Mouse (Mus musculus) ES-E14 (cell line): ENCODE measurements at regions not wholly inside any gene's neighbourhood (a gene's known extent, or its start where the extent isn't known, plus 50 kb on each side); places are given as distances from the start of the nearest gene placed in this dataset.

Experiments used
- DNase-seq: peaks from one replicate; pipeline ENCODE4 v3.0.0-alpha.2; 2013; ENCODE audit warnings: low read depth, low spot score
- H3K27ac ChIP-seq: 2 replicates; pipeline ENCODE4 v1.5.1; 2012; ENCODE audit warnings: low read depth, mild to moderate bottlenecking, low read length, moderate library complexity, mixed read lengths; ENCODE audit not compliant: poor library complexity, insufficient read depth, severe bottlenecking
- H3K36me3 ChIP-seq: 2 replicates; pipeline ENCODE4 v1.6.1; 2012; ENCODE audit warnings: mild to moderate bottlenecking, low read length, moderate library complexity, mixed read lengths; ENCODE audit not compliant: control insufficient read depth, poor library complexity, insufficient read depth, severe bottlenecking
- H3K4me1 ChIP-seq, 2 experiments: fragments of 150-350 bp in 1 of 2; sonication (generic) in 1 of 2; 2 replicates each; pipeline ENCODE4 v1.6.1; 2012; ENCODE audit warnings: low read length in 2 of 2, mild to moderate bottlenecking in 1 of 2, mixed read lengths in 1 of 2; ENCODE audit not compliant: control insufficient read depth in 2 of 2, insufficient read depth in 2 of 2, poor library complexity in 1 of 2
- H3K4me3 ChIP-seq, 2 experiments: fragments of 150-350 bp in 1 of 2; sonication (generic) in 1 of 2; 2 replicates each; pipeline ENCODE4 v1.5.1; 2012; ENCODE audit warnings: low read length in 2 of 2, low read depth in 1 of 2, mild to moderate bottlenecking in 1 of 2, mixed read lengths in 1 of 2; ENCODE audit not compliant: insufficient read depth in 1 of 2, poor library complexity in 1 of 2, severe bottlenecking in 1 of 2
- H3K9ac ChIP-seq: 2 replicates; pipeline ENCODE4 v1.6.1; 2012; ENCODE audit warnings: low read depth, mild to moderate bottlenecking, low read length, mixed read lengths; ENCODE audit not compliant: poor library complexity, insufficient read depth, severe bottlenecking
- H3K9me3 ChIP-seq: fragments of 150-350 bp; sonication (generic); 2 replicates; pipeline ENCODE4 v1.6.1; 2012; ENCODE audit warnings: low read depth, mild to moderate bottlenecking, low read length; ENCODE audit not compliant: control insufficient read depth, insufficient read depth
- CHD2 ChIP-seq: IDR thresholded peaks from 2 replicates; pipeline ENCODE4 v1.6.1; 2014; ENCODE audit warnings: mild to moderate bottlenecking, low read depth, low read length, inconsistent platforms
- HCFC1 ChIP-seq: IDR thresholded peaks from 2 replicates; pipeline ENCODE4 v1.6.1; 2012; ENCODE audit warnings: low read length, inconsistent platforms, borderline replicate concordance; ENCODE audit not compliant: insufficient read depth
- MAFK ChIP-seq: IDR thresholded peaks from 2 replicates; pipeline ENCODE4 v1.6.1; 2014; ENCODE audit warnings: mild to moderate bottlenecking, low read depth, low read length, inconsistent platforms; ENCODE audit not compliant: insufficient read depth
- ZC3H11A ChIP-seq: IDR thresholded peaks from 2 replicates; pipeline ENCODE4 v1.6.1; 2012; ENCODE audit warnings: low read depth, mild to moderate bottlenecking, inconsistent platforms, low read length, borderline replicate concordance
- ZNF384 ChIP-seq: IDR thresholded peaks from 2 replicates; pipeline ENCODE4 v1.6.1; 2012; ENCODE audit warnings: low read depth, low read length, inconsistent platforms
- in situ Hi-C, 2 experiments: fragments of 600-800 bp; cut with MboI; formaldehyde crosslinking; loops; one replicate each; pipeline ENCODE4 v1.15.1; 2025; ENCODE audit warnings: low sequenced_read_pairs in 2 of 2, inconsistent platforms in 1 of 2; ENCODE audit not compliant: unreplicated experiment in 2 of 2

- in situ Hi-C loops: no loop called here
- H3K36me3 ChIP-seq: no peaks in the 10 kb centered on the region
- H3K27ac ChIP-seq: no peak overlapping the region
- TF ChIP-seq ZC3H11A: no peak
- TF ChIP-seq CHD2: no peak
- H3K4me1 ChIP-seq: no peaks in the 10 kb centered on the region
- no peak overlapping the region for H3K9ac ChIP-seq
- DNase-seq: no peak
- H3K9me3 ChIP-seq: no peaks in the 10 kb centered on the region
- H3K4me3 ChIP-seq: no peak overlapping the region
These were observed 867.1 kb upstream of the Slit2 start for GRCm38 (mm10) chr5:47115882-47116281.

GRCm38 (mm10) chr5:47095703-47096102 lies 887.2 kb upstream of the Slit2 start:
- H3K4me1 ChIP-seq: no peaks in the 10 kb centered on the region
- H3K9me3 ChIP-seq: no peaks in the 10 kb centered on the region
- in situ Hi-C loops: no loop called here
- DNase-seq: no peak
- no peak overlapping the region for H3K27ac ChIP-seq
- no peaks in the 10 kb centered on the region for H3K36me3 ChIP-seq
- no peak overlapping the region for H3K4me3 ChIP-seq
- TF ChIP-seq HCFC1: no peak
- no peak for TF ChIP-seq MAFK
- H3K9ac ChIP-seq: no peak overlapping the region

DNA sequence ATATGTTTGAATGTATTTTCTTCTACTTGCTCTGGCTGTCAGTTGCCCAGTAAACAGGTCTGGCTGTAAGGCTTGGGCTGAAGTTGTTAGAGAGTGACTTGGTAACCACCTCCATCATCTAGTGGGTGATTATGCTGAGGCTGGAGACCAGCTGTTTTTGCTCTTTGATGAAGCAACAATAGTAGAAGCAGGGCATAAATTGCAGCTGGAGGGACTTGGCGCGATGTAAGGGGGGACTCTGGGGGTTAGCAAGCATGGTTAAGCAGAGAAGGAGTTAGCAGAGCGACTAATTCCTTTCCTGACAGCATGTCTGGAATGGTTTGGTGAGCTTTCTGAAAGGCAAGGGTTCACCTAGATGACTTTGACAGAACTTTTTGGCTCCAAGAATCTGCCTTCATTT lies 930.0 kb upstream of the Slit2 start:
- H3K27ac ChIP-seq: no peak overlapping the region
- in situ Hi-C loops: no loop called here
- no peak overlapping the region for H3K4me3 ChIP-seq
- no peak overlapping the region for H3K9ac ChIP-seq
- no peak for TF ChIP-seq ZNF384
- no peak for TF ChIP-seq HCFC1
- TF ChIP-seq ZC3H11A: no peak
- TF ChIP-seq CHD2: no peak
- TF ChIP-seq MAFK: no peak
- H3K9me3 ChIP-seq: no peaks in the 10 kb centered on the region
- H3K4me1 ChIP-seq: no peaks in the 10 kb centered on the region; a peak in 1 of 4 replicates
- H3K36me3 ChIP-seq: no peaks in the 10 kb centered on the region
- no peak for DNase-seq

DNA sequence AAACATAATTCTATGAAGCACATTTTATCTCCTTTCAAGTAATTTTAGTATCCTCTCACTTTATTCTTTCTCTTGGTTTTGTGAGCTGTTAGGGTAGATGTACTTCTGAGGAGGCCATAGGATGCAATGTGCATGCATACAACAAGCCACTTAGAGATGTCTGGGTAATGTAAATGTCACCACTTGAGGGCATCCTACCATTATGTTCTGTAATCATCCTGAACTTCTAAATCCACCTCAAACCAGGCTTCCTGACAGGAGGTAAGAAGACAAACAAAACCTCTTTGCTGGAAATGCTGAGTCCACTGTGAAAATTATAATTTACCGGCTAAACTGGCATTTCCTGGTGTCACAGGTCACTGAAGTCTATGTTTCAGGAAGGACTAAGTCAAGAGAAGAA lies 946.2 kb upstream of the Slit2 start:
- in situ Hi-C loops: no loop called here
- TF ChIP-seq ZNF384: no peak
- no peak for TF ChIP-seq ZC3H11A
- TF ChIP-seq HCFC1: no peak
- DNase-seq: no peak
- Histone ChIP-seq H3K9me3 (no peaks in the 10 kb centered on the region), H3K27ac (no peak overlapping the region), H3K9ac (no peak overlapping the region), H3K4me3 (no peak overlapping the region), H3K4me1 (no peaks in the 10 kb centered on the region), H3K36me3 (no peaks in the 10 kb centered on the region)

GRCm38 (mm10) chr5:47034021-47034420 lies 948.9 kb upstream of the Slit2 start:
- DNase-seq: no peak

More at GRCm38 (mm10) chr5:47034021-47034420, 948.9 kb upstream of the Slit2 start:
- Histone ChIP-seq H3K4me1 (no peaks in the 10 kb centered on the region), H3K9ac (no peak overlapping the region), H3K9me3 (no peaks in the 10 kb centered on the region), H3K36me3 (no peaks in the 10 kb centered on the region), H3K4me3 (no peak overlapping the region), H3K27ac (no peak overlapping the region)
- in situ Hi-C loops: no loop called here
- TF ChIP-seq CHD2 (no peak), ZNF384 (no peak), HCFC1 (no peak), MAFK (no peak), ZC3H11A (no peak)
